Mouse (Mus musculus) left cerebral cortex, adult 11 months (tissue): ENCODE data around the gene Plppr3.

Source experiments
- DNase-seq: peaks from one replicate; pipeline ENCODE4 v3.0.0; 2022; ENCODE audit warnings: low spot score

Gene Plppr3

GRCm38 (mm10) chr10:79874290-79874862, at the start of gene Plppr3, which contains the start of gene Prtn3:
Plppr3 (minus strand) TSS chr10:79874634.
Prtn3 (plus strand) TSS chr10:79874476.
- no peak for DNase-seq

- no peak for DNase-seq
These were observed 47.1 kb upstream of the Plppr3 start for GRCm38 (mm10) chr10:79921572-79921971.

DNA sequence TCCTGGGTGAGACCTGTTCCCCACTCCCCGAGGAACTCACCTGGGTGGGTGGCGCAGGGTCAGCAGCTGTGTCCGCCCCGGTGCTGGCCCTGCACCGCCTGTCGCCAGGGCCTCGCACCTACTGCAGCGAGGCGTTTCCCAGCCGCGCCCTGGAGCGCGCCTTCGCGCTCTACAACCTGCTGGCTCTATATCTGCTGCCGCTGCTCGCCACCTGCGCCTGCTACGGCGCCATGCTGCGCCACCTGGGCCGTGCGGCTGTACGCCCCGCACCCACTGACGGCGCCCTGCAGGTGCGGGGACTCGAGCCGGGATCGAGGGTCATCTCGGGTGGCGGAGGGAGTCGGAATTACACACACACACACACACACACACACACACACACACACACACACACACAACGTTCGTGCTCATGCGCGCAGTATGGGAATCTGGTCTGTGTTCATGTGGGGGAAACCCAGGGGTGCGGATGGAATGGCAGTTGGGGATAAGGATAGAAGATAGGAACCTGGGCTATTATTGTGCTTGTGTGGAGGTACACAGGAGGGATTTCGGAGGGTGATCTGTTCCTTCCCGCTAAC, 46.6 kb upstream of the Plppr3 start, which contains the start of gene R3hdm4:
Gene R3hdm4, minus strand, starts transcription at position 251 of the 578 bp plus-strand sequence.
- DNase-seq: no peak

- DNase-seq: no peak
These were observed 45.8 kb upstream of the Plppr3 start for GRCm38 (mm10) chr10:79920056-79920890.

DNA sequence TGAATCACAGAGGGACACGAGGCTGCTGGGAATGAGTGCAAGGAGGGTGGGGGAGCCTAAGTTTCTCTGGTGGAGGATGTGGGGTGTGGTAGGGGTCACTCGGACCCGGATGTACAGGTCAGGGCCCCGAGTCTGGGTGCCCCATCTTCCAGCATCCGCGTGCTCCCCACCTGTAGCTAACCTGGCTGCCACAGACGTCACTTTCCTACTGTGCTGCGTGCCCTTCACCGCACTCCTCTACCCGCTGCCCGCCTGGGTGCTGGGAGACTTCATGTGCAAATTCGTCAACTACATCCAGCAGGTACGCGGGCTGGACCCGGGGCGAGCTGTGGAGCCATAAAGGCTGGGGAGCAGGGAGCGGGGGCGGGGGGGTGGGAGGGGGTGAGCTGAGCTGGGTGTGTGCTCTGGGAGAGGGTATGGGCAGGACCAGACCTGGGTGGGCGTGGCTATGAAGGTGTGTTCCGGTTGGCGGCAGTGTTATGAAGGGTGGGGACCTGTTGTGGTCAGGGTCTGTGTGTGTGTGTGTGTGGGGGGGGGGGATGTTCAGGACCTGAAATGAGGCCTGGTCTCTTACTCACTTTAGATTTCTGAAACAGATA, 44.9 kb upstream of the Plppr3 start:
- no peak for DNase-seq

DNA sequence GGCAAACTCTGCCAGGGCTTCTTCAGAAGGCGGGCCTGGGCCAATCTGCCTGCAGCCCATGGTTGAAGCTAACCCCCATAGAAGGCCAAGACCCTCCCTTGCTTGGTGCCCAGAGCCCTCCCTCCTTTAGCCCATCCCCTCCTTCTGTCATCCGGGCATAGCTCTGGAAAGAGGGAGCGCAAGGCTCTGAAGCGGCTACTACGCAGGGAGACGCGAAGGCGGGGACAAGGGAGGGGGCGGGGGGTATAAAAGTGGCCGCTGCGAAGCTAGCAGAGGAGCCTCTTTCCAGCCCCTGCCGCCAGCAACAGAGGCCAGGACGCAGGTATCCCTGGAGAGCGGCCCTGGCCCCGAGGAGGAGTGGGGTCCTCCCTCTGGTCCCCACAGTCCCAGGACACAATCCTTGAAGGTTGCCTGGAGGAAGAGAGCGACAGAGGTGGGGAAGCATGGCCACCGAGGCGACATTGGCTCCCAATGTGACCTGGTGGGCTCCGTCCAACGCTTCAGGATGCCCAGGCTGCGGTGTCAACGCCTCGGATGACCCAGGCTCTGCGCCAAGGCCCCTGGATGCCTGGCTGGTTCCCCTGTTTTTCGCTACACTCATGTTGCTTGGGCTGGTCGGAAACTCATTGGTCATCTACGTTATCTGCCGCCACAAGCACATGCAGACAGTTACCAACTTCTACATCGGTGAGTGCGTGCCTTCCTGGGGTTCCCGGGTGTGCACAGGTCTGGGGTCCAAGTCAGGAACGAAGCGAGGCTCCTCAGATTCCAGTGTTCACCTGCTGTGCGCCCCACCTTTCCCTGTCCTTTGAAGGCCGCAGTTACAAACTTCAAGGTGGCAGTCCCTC, 44.0 kb upstream of the Plppr3 start:
- DNase-seq: no peak

DNA sequence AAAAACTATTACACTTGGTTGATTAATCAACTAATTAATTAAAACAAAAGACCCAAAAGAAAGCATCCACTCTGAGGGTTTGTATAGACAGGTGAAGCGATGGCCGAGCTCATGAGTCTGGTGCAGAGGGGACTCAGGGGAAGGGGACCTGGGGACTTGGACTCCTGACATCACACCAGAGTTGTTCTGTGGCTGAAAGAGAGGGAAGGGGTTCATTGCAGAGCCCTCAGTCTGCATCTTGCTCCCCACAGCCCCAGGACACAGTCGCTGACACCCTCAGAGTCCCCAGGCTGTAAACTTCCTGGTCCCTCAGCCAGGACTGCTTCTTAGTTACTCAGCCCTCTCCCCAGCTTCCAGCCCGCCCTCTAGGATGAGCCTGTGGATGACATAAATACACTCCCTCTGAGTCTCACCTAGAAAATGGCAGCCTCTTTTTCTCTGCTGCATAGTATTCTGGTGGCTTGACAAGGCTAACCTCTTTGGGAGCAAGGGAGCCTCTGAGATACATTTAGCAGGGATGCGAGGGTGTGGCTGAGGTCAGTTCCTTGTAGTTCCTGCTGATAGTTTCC, 43.2 kb upstream of the Plppr3 start:
- no peak for DNase-seq

DNA sequence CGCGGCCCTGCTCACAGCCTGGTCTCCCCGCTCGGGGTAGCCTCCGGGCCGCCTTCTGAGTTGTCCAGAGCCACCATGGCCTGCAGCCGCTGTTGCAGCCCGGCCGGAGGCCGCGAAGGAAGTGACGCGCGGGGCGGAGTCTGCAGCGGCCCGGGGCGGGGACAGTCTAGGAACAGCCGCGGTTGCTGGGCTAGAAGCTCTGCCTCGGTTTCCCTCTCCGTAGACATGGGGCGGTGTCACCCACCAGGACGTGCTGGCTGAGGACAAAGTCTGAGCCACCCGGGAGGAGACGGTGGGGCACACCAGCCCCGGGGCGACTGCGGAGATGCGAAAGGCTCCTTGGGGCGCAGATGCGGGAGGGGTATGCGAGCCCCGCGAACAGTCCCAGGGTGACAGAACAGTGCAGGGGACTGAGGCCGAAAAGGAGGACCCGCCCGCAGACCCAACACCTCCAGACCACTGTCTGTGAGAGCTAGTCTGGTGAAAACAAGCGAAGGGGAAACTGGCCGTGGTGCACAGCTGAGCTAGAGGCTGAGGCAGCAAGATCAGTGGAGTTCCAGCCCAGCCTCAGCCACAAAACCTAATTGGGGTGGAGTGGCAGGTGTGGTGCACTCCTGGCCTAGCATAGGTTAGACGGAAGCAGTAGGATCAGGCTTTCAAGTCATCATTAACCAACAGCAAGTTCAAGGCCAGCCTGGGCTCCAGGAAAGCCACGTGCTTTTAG, 42.5 kb upstream of the Plppr3 start, which contains the start of gene Kiss1r:
Gene Kiss1r, plus strand, starts transcription at position 164 of the 724 bp plus-strand sequence.
- peak; percentile 65 for DNase-seq

DNA sequence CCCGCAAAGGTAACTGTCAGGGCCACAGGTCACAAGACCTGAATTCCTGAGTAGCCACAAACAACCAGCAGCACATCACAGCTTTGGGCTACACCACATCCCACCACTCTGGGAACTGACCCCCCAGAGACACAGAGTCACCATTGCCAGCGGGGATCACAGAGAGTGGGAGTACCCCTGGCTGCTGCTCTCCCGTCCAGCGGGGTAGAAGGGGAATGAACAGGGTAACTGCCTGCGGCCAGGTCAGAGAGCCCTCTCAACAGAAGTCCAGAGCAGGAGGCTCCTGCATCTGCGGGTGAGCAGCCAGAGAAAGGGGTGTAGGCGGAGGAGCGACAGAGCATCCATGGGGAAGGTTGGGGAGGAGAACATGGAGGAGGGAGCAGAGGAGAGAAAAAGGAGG, 41.6 kb upstream of the Plppr3 start:
- DNase-seq: no peak

DNA sequence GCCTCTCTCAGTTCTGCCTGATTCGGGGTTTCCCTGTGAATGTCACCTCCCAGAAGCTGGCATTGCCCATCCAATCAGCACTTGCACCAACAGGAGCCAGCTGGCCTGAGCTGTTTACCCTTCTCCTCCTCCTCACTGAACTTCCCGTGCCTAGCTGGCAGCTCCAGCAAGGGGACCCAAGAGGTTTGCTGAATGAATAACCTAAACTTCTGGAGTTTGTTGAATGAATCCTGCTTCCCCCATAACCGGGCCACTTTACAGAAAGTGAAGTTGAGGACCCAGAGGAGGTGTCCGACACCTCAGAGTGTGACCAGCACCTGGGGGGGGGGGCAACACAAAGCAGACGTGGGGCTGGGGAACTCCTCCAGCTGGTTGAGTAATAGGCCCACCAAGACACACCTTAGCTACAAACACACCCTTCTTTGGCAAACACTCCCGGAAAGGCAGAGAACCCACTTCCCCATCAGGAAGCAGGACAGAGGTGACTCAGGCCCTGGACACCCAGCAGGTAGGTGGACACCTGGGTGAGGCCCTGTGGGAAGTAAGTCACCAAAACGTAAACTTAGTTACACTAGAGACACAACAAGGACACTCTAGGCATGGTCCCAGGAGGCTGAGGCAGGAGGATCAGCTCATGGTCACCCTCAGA, 40.6 kb upstream of the Plppr3 start:
- no peak for DNase-seq

DNA sequence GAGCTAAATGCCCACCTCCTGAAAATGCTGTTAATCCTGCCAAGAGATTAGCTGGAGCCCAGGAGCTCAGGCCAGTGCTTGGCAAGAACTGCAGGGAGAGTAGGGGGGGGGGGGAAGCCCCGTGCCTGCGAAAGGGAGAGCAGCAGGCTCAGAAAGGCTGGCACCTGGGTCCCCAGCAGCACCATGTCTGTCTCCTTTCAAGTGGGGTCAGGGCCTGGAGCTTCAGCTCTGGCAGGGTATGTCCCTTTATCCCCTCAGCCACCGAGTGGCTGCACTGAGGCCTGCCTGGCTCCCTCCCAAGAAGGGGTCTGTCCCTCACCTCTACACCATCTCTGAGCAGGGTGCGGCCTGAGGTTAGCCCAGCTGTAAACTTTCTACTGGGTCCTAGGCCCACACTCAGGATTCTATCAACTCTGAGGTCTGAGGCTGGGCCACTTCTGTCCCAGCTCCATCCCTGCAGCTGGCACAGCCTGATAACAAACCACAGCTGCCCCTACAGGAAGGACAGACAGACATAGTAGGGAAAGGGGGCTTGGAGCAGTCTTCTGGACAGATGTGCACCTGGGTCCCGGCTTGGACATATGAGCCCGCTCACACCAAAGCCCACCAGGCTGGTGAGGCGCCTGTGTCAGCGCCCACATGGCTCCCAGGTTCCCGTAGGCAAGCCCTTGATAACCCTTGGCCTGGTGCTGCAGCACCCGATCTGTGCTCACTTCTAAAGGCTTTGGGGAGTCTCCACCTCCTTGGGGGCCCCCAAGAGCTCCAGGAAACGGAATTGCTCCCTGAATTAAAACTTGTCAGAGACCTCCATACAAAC, 39.9 kb upstream of the Plppr3 start:
- no peak for DNase-seq

DNA sequence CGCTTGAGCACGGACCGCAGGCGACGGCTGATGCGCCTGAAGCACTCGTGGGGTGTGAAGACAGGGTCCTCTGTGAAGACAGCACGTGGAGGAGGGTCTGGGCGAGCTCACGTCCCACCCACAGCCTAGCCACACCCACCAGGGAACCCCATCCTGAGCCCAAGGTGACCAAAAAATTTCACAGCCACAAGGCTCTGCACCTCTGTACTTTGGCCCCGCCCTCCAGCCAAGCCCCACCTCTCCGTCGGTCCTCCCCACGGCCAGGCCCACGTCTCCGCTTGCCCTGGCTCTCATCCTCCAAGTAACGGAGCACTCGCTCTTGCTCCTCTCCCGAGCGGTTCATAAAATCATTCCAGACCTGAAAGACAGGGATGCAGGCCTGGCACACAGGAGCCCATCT, 38.0 kb upstream of the Plppr3 start:
- DNase-seq: no peak

- no peak for DNase-seq
These were observed 36.1 kb upstream of the Plppr3 start, which contains the start of gene Gm26602 for GRCm38 (mm10) chr10:79910556-79910955. Gm26602 (plus strand) TSS chr10:79910856.

- peak; percentile 79 for DNase-seq
These were observed 34.9 kb upstream of the Plppr3 start for GRCm38 (mm10) chr10:79909092-79909922.

GRCm38 (mm10) chr10:79908167-79909091, 34.0 kb upstream of the Plppr3 start, which contains the start of gene Med16:
Med16 (minus strand) TSS chr10:79908923.
- peak; percentile 96 for DNase-seq

GRCm38 (mm10) chr10:79907415-79907814, 33.0 kb upstream of the Plppr3 start:
- DNase-seq: no peak

DNA sequence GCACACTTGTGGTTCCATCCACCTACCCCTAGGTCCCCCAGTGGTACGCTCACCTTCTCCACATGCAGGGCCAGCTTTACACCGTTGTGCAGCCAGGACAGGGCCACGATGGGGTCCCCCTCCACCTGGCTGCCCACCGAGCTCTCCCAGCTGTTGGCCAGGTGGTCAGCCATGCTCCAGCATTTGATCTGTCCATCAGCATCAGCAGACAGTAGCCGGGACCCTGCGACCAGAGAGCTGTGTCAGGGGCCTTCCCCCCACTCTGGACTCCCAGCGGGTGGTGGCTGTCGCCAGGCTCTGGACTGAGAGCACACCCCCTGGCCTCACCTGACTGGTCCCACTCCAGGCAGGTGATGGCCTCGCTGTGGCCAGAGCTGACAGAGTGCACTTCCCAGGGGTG, 32.3 kb upstream of the Plppr3 start:
- DNase-seq: no peak
